Mouse (Mus musculus) liver, postnatal 0 days (tissue): Measurements from ENCODE around the gene Otub1. TPM values are rescaled to one million over a fixed set of nuclear protein-coding genes. Genes with fewer than 3 reads are reported as not detected.

Source experiments
- ATAC-seq: fragments of 200-750 bp; cut with Nextera tagmentation; 2 replicates; pipeline ENCODE4 v1.8.0; 2017; ENCODE audit warnings: mild to moderate bottlenecking, moderate library complexity
- DNase-seq: peaks from one replicate; pipeline ENCODE4 v3.0.0-alpha.2; 2016
- H3K27ac ChIP-seq: fragments of 300-500 bp; sonication (generic); 2 replicates; pipeline ENCODE4 v1.5.1; 2014; ENCODE audit warnings: antibody characterized with exemption, moderate library complexity, mild to moderate bottlenecking, low read depth
- H3K27me3 ChIP-seq: fragments of 300-500 bp; sonication (generic); 2 replicates; pipeline ENCODE4 v1.6.1; 2014; ENCODE audit warnings: low read length, control low read depth, mixed read lengths; ENCODE audit not compliant: insufficient read depth
- H3K36me3 ChIP-seq: fragments of 300-500 bp; sonication (generic); replicated peaks from 2 replicates; pipeline ENCODE4 v1.6.1; 2014; ENCODE audit warnings: mild to moderate bottlenecking, control low read depth, low read length, moderate library complexity, mixed read lengths; ENCODE audit not compliant: insufficient read depth
- H3K4me1 ChIP-seq: fragments of 300-500 bp; sonication (generic); 2 replicates; pipeline ENCODE4 v1.6.1; 2014; ENCODE audit warnings: antibody characterized with exemption, mild to moderate bottlenecking, control low read depth; ENCODE audit not compliant: insufficient read depth
- H3K4me2 ChIP-seq: fragments of 300-500 bp; sonication (generic); 2 replicates; pipeline ENCODE4 v1.6.1; 2014; ENCODE audit warnings: low read depth, mild to moderate bottlenecking, low read length, moderate library complexity, mixed read lengths
- H3K4me3 ChIP-seq: fragments of 300-500 bp; sonication (generic); 2 replicates; pipeline ENCODE4 v1.5.1; 2014; ENCODE audit warnings: low read depth, low read length
- H3K9ac ChIP-seq: fragments of 300-500 bp; sonication (generic); replicated peaks from 2 replicates; pipeline ENCODE4 v1.6.1; 2014; ENCODE audit warnings: mild to moderate bottlenecking, moderate library complexity
- H3K9me3 ChIP-seq: fragments of 300-500 bp; sonication (generic); 2 replicates; pipeline ENCODE4 v1.6.1; 2016; ENCODE audit warnings: mild to moderate bottlenecking, control low read depth, low read length, mixed read lengths
- CTCF ChIP-seq: sonication (generic); IDR thresholded peaks from 2 replicates; pipeline ENCODE4 v1.5.1; 2016; ENCODE audit warnings: antibody characterized with exemption, low read depth
- EP300 ChIP-seq: IDR thresholded peaks from 2 replicates; pipeline ENCODE4 v1.6.1; 2016; ENCODE audit warnings: antibody characterized with exemption, low read depth, mild to moderate bottlenecking
- WGBS: fragments of 180-500 bp; shearing (Covaris S2); extraction: QIAGEN DNeasy Blood & Tissue Kit; methylation state at CpG from one replicate; pipeline ENCODE4 v1.1.7; 2014; ENCODE audit not compliant: insufficient replicate concordance; 5-methylcytosine and 5-hydroxymethylcytosine counted together
- polyA plus RNA-seq: library from polyadenylated mRNA; unstranded; fragments of >200 nt; fragmentation: Nextera tagmentation; extraction: Ambion mirVana; gene quantifications from 2 replicates; pipeline ENCODE4 v1.2.1, GENCODE M21; 2015

Otub1 gene
- polyA plus RNA-seq, 1 experiment from 2014 or later = 57.9 TPM

- Histone ChIP-seq H3K9me3 (no peaks in the 10 kb centered on the region), H3K4me3 (no peak overlapping the region), H3K36me3 (no peaks in the 10 kb centered on the region), H3K9ac (no peak overlapping the region), H3K4me2 (no peak overlapping the region), H3K27ac (peak overlapping the region; percentile 55), H3K4me1 (peaks cover 17% of the 10 kb centered on the region), H3K27me3 (no peaks in the 10 kb centered on the region)
- WGBS = 35% methylated on average over 6 of the region's 6 CpGs
- TF ChIP-seq EP300 = no peak
- ATAC-seq = no peak
- DNase-seq = no peak
Measured at GRCm38 (mm10) chr19:7191639-7192038, 14.5 kb downstream of the Otub1 start.

- ATAC-seq (no peak), DNase-seq (no peak)
- Histone ChIP-seq H3K4me1 (peaks cover 17% of the 10 kb centered on the region), H3K27me3 (0 out of 2 replicates have a peak, but pooled peaks cover 2% of the 10 kb centered on the region), H3K9ac (no peak overlapping the region), H3K36me3 (no peaks in the 10 kb centered on the region), H3K27ac (no peak overlapping the region), H3K4me3 (no peak overlapping the region), H3K4me2 (no peak overlapping the region), H3K9me3 (no peaks in the 10 kb centered on the region)
- WGBS = 59% methylated on average over 5 of the region's 5 CpGs
- no peak for TF ChIP-seq EP300
- no peak for TF ChIP-seq CTCF
Measured at GRCm38 (mm10) chr19:7190986-7191385, 15.1 kb downstream of the Otub1 start.

GRCm38 (mm10) chr19:7189026-7189425 is 17.1 kb downstream of the Otub1 start:
- Histone ChIP-seq H3K9ac (no peak overlapping the region), H3K27ac (no peak overlapping the region), H3K27me3 (0 out of 2 replicates have a peak, but pooled peaks cover 6% of the 10 kb centered on the region), H3K9me3 (no peaks in the 10 kb centered on the region), H3K36me3 (no peaks in the 10 kb centered on the region), H3K4me2 (no peak overlapping the region), H3K4me1 (peaks cover 17% of the 10 kb centered on the region), H3K4me3 (no peak overlapping the region)
- DNase-seq = no peak
- 88% methylated on average over 4 of the region's 4 CpGs for WGBS
- TF ChIP-seq CTCF (no peak), EP300 (no peak)
- ATAC-seq = no peak

- ATAC-seq (no peak), DNase-seq (no peak)
- Histone ChIP-seq H3K27me3 (0 out of 2 replicates have a peak, but pooled peaks cover 10% of the 10 kb centered on the region), H3K4me3 (no peak overlapping the region), H3K27ac (no peak overlapping the region), H3K4me2 (no peak overlapping the region), H3K36me3 (no peaks in the 10 kb centered on the region), H3K4me1 (peaks cover 16% of the 10 kb centered on the region), H3K9me3 (no peaks in the 10 kb centered on the region), H3K9ac (no peak overlapping the region)
- 66% methylated on average over 5 of the region's 5 CpGs for WGBS
- TF ChIP-seq EP300 (no peak), CTCF (no peak)
Measured at GRCm38 (mm10) chr19:7187157-7187556, 19.0 kb downstream of the Otub1 start.

- DNase-seq (no peak), ATAC-seq (no peak)
- TF ChIP-seq CTCF = no peak
- TF ChIP-seq EP300 = no peak
- 40% methylated on average over 18 of the region's 18 CpGs for WGBS
- H3K4me2 ChIP-seq = no peak overlapping the region
- no peak overlapping the region for H3K4me3 ChIP-seq
- H3K4me1 ChIP-seq = peaks cover 12% of the 10 kb centered on the region
- no peaks in the 10 kb centered on the region for H3K36me3 ChIP-seq
- peaks cover 10% of the 10 kb centered on the region; the same call in 1 of the 2 replicates for H3K27me3 ChIP-seq
- H3K9ac ChIP-seq = no peak overlapping the region
- H3K9me3 ChIP-seq = no peaks in the 10 kb centered on the region
- H3K27ac ChIP-seq = no peak overlapping the region
Measured at GRCm38 (mm10) chr19:7185715-7186291, 20.3 kb downstream of the Otub1 start.

GRCm38 (mm10) chr19:7185059-7185458 is 21.1 kb downstream of the Otub1 start:
- no peaks in the 10 kb centered on the region for H3K9me3 ChIP-seq
- H3K4me1 ChIP-seq = peaks cover 13% of the 10 kb centered on the region
- DNase-seq = no peak
- H3K4me3 ChIP-seq = no peak overlapping the region
- TF ChIP-seq CTCF (no peak), EP300 (no peak)
- no peaks in the 10 kb centered on the region for H3K36me3 ChIP-seq
- ATAC-seq = no peak
- no peak overlapping the region for H3K9ac ChIP-seq
- H3K27me3 ChIP-seq = peaks cover 10% of the 10 kb centered on the region; the same call in 1 of the 2 replicates
- no peak overlapping the region for H3K27ac ChIP-seq
- no peak overlapping the region for H3K4me2 ChIP-seq
- 67% methylated on average over 4 of the region's 4 CpGs for WGBS

- Histone ChIP-seq H3K27me3 (peaks cover 10% of the 10 kb centered on the region; the same call in 1 of the 2 replicates), H3K9me3 (no peaks in the 10 kb centered on the region), H3K27ac (no peak overlapping the region), H3K4me2 (no peak overlapping the region), H3K4me1 (peaks cover 13% of the 10 kb centered on the region), H3K9ac (no peak overlapping the region), H3K36me3 (no peaks in the 10 kb centered on the region), H3K4me3 (no peak overlapping the region)
- no peak for DNase-seq
- TF ChIP-seq EP300 = no peak
- no peak for TF ChIP-seq CTCF
- 83% methylated on average over 11 of the region's 11 CpGs for WGBS
- no peak for ATAC-seq
Measured at GRCm38 (mm10) chr19:7183419-7183818, 22.7 kb downstream of the Otub1 start.
